Mouse (Mus musculus): ENCODE results near the gene Tex29. TPM values are rescaled to one million over a fixed set of nuclear protein-coding genes. Genes with fewer than 3 reads are reported as not detected.

Gene Tex29
- polyA plus RNA-seq, 1 experiment from 2014 or later, result not detected

GRCm38 (mm10) chr8:11821451-11822206 lies 18.6 kb upstream of the Tex29 start:
- no peak overlapping the region for H3K27ac ChIP-seq (ENCODE audit: low read length)
- no peak for ATAC-seq (ENCODE audit: insufficient number of reproducible peaks, insufficient read depth, low FRiP score, low read depth)
- H3K27me3 ChIP-seq (ENCODE audit: control insufficient read depth, insufficient read depth, low read length), result no peaks in the 10 kb centered on the region
- H3K4me3 ChIP-seq (ENCODE audit: low read depth, low read length), result no peak overlapping the region
- H3K9me3 ChIP-seq (ENCODE audit: control insufficient read depth, low read depth, low read length), result no peaks in the 10 kb centered on the region
- no peak overlapping the region for H3K4me2 ChIP-seq (replicated peaks; ENCODE audit: low read depth, low read length)
- H3K36me3 ChIP-seq (ENCODE audit: control insufficient read depth, insufficient read depth, low read length), result peaks cover 65% of the 10 kb centered on the region
- no peak overlapping the region for H3K9ac ChIP-seq (replicated peaks; ENCODE audit: low read depth, low read length)
- WGBS, result 88% methylated on average over 14 of the region's 14 CpGs
- no peaks in the 10 kb centered on the region for H3K4me1 ChIP-seq (ENCODE audit: control insufficient read depth, insufficient read depth, low read length)

GRCm38 (mm10) chr8:11822550-11823060 lies 17.7 kb upstream of the Tex29 start:
- Histone ChIP-seq H3K4me2 (replicated peaks; ENCODE audit: low read depth, low read length) (no peak overlapping the region), H3K36me3 (ENCODE audit: control insufficient read depth, insufficient read depth, low read length) (peaks cover 59% of the 10 kb centered on the region), H3K27ac (ENCODE audit: low read length) (no peak overlapping the region), H3K4me1 (ENCODE audit: control insufficient read depth, insufficient read depth, low read length) (no peaks in the 10 kb centered on the region), H3K4me3 (ENCODE audit: low read depth, low read length) (no peak overlapping the region), H3K9ac (replicated peaks; ENCODE audit: low read depth, low read length) (no peak overlapping the region), H3K27me3 (ENCODE audit: control insufficient read depth, insufficient read depth, low read length) (no peaks in the 10 kb centered on the region), H3K9me3 (ENCODE audit: control insufficient read depth, low read depth, low read length) (no peaks in the 10 kb centered on the region)
- WGBS, result 62% methylated on average over 9 of the region's 9 CpGs
- ATAC-seq (ENCODE audit: insufficient number of reproducible peaks, insufficient read depth, low FRiP score, low read depth), result no peak

GRCm38 (mm10) chr8:11825756-11826155 lies 14.5 kb upstream of the Tex29 start:
- WGBS, result 63% methylated on average over 3 of the region's 3 CpGs
- H3K4me3 ChIP-seq (ENCODE audit: low read depth, low read length), result no peak overlapping the region
- H3K36me3 ChIP-seq (ENCODE audit: control insufficient read depth, insufficient read depth, low read length), result peaks cover 38% of the 10 kb centered on the region
- H3K27ac ChIP-seq (ENCODE audit: low read length), result no peak overlapping the region
- H3K4me1 ChIP-seq (ENCODE audit: control insufficient read depth, insufficient read depth, low read length), result no peaks in the 10 kb centered on the region
- no peak overlapping the region for H3K4me2 ChIP-seq (replicated peaks; ENCODE audit: low read depth, low read length)
- H3K27me3 ChIP-seq (ENCODE audit: control insufficient read depth, insufficient read depth, low read length), result no peaks in the 10 kb centered on the region
- H3K9me3 ChIP-seq (ENCODE audit: control insufficient read depth, low read depth, low read length), result no peaks in the 10 kb centered on the region
- no peak for ATAC-seq (ENCODE audit: insufficient number of reproducible peaks, insufficient read depth, low FRiP score, low read depth)
- no peak overlapping the region for H3K9ac ChIP-seq (replicated peaks; ENCODE audit: low read depth, low read length)

GRCm38 (mm10) chr8:11827312-11827711 lies 13.0 kb upstream of the Tex29 start:
- H3K36me3 ChIP-seq (ENCODE audit: control insufficient read depth, insufficient read depth, low read length), result peaks cover 37% of the 10 kb centered on the region
- no peak overlapping the region for H3K27ac ChIP-seq (ENCODE audit: low read length)
- no peak for ATAC-seq (ENCODE audit: insufficient number of reproducible peaks, insufficient read depth, low FRiP score, low read depth)
- H3K9me3 ChIP-seq (ENCODE audit: control insufficient read depth, low read depth, low read length), result no peaks in the 10 kb centered on the region
- 79% methylated on average over 3 of the region's 3 CpGs for WGBS
- H3K9ac ChIP-seq (replicated peaks; ENCODE audit: low read depth, low read length), result no peak overlapping the region
- no peaks in the 10 kb centered on the region for H3K4me1 ChIP-seq (ENCODE audit: control insufficient read depth, insufficient read depth, low read length)
- H3K27me3 ChIP-seq (ENCODE audit: control insufficient read depth, insufficient read depth, low read length), result no peaks in the 10 kb centered on the region
- no peak overlapping the region for H3K4me2 ChIP-seq (replicated peaks; ENCODE audit: low read depth, low read length)
- H3K4me3 ChIP-seq (ENCODE audit: low read depth, low read length), result no peak overlapping the region

- ATAC-seq (ENCODE audit: insufficient number of reproducible peaks, insufficient read depth, low FRiP score, low read depth), result no peak
- Histone ChIP-seq H3K9me3 (ENCODE audit: control insufficient read depth, low read depth, low read length) (no peaks in the 10 kb centered on the region), H3K36me3 (ENCODE audit: control insufficient read depth, insufficient read depth, low read length) (peaks cover 33% of the 10 kb centered on the region), H3K4me1 (ENCODE audit: control insufficient read depth, insufficient read depth, low read length) (no peaks in the 10 kb centered on the region), H3K27ac (ENCODE audit: low read length) (no peak overlapping the region), H3K9ac (replicated peaks; ENCODE audit: low read depth, low read length) (no peak overlapping the region), H3K27me3 (ENCODE audit: control insufficient read depth, insufficient read depth, low read length) (no peaks in the 10 kb centered on the region), H3K4me3 (ENCODE audit: low read depth, low read length) (no peak overlapping the region), H3K4me2 (replicated peaks; ENCODE audit: low read depth, low read length) (no peak overlapping the region)
- 88% methylated on average over 16 of the region's 16 CpGs for WGBS
Observed at GRCm38 (mm10) chr8:11830214-11831046, 9.8 kb upstream of the Tex29 start.

- Histone ChIP-seq H3K27me3 (ENCODE audit: control insufficient read depth, insufficient read depth, low read length) (no peaks in the 10 kb centered on the region), H3K4me1 (ENCODE audit: control insufficient read depth, insufficient read depth, low read length) (no peaks in the 10 kb centered on the region), H3K36me3 (ENCODE audit: control insufficient read depth, insufficient read depth, low read length) (peaks cover 30% of the 10 kb centered on the region), H3K4me2 (replicated peaks; ENCODE audit: low read depth, low read length) (no peak overlapping the region), H3K9me3 (ENCODE audit: control insufficient read depth, low read depth, low read length) (no peaks in the 10 kb centered on the region), H3K27ac (ENCODE audit: low read length) (no peak overlapping the region), H3K4me3 (ENCODE audit: low read depth, low read length) (no peak overlapping the region), H3K9ac (replicated peaks; ENCODE audit: low read depth, low read length) (no peak overlapping the region)
- no peak for ATAC-seq (ENCODE audit: insufficient number of reproducible peaks, insufficient read depth, low FRiP score, low read depth)
- 90% methylated on average over 10 of the region's 10 CpGs for WGBS
Observed at GRCm38 (mm10) chr8:11831174-11831573, 9.1 kb upstream of the Tex29 start.

GRCm38 (mm10) chr8:11831939-11832338 lies 8.3 kb upstream of the Tex29 start:
- H3K4me3 ChIP-seq (ENCODE audit: low read depth, low read length), result no peak overlapping the region
- no peak overlapping the region for H3K27ac ChIP-seq (ENCODE audit: low read length)
- H3K9me3 ChIP-seq (ENCODE audit: control insufficient read depth, low read depth, low read length), result no peaks in the 10 kb centered on the region
- 79% methylated on average over 5 of the region's 5 CpGs for WGBS
- H3K4me2 ChIP-seq (replicated peaks; ENCODE audit: low read depth, low read length), result no peak overlapping the region
- peaks cover 26% of the 10 kb centered on the region for H3K36me3 ChIP-seq (ENCODE audit: control insufficient read depth, insufficient read depth, low read length)
- no peak overlapping the region for H3K9ac ChIP-seq (replicated peaks; ENCODE audit: low read depth, low read length)
- no peak for ATAC-seq (ENCODE audit: insufficient number of reproducible peaks, insufficient read depth, low FRiP score, low read depth)
- H3K27me3 ChIP-seq (ENCODE audit: control insufficient read depth, insufficient read depth, low read length), result no peaks in the 10 kb centered on the region
- no peaks in the 10 kb centered on the region for H3K4me1 ChIP-seq (ENCODE audit: control insufficient read depth, insufficient read depth, low read length)

- H3K4me3 ChIP-seq (ENCODE audit: low read depth, low read length), result no peak overlapping the region
- no peak overlapping the region for H3K9ac ChIP-seq (replicated peaks; ENCODE audit: low read depth, low read length)
- no peaks in the 10 kb centered on the region for H3K9me3 ChIP-seq (ENCODE audit: control insufficient read depth, low read depth, low read length)
- no peak overlapping the region for H3K27ac ChIP-seq (ENCODE audit: low read length)
- H3K36me3 ChIP-seq (ENCODE audit: control insufficient read depth, insufficient read depth, low read length), result peaks cover 26% of the 10 kb centered on the region
- H3K27me3 ChIP-seq (ENCODE audit: control insufficient read depth, insufficient read depth, low read length), result no peaks in the 10 kb centered on the region
- no peak for ATAC-seq (ENCODE audit: insufficient number of reproducible peaks, insufficient read depth, low FRiP score, low read depth)
- H3K4me1 ChIP-seq (ENCODE audit: control insufficient read depth, insufficient read depth, low read length), result no peaks in the 10 kb centered on the region
- no peak overlapping the region for H3K4me2 ChIP-seq (replicated peaks; ENCODE audit: low read depth, low read length)
- 85% methylated on average over 4 of the region's 4 CpGs for WGBS
Observed at GRCm38 (mm10) chr8:11833157-11833556, 7.1 kb upstream of the Tex29 start.

Data from stomach, embryonic 14.5 days (tissue).